Mouse (Mus musculus) erythroid progenitor cell, adult 5-6 weeks (primary cell): ENCODE data around the gene AI182371. TPM values are rescaled to one million over a fixed set of nuclear protein-coding genes. Genes with fewer than 3 reads are reported as not detected.
A peak's percentile ranks its signal among the peaks of the same experiment; 100 is the strongest.

ENCODE experiments used
- ATAC-seq: replicated peaks from 2 replicates; pipeline ENCODE4 v1.8.0; 2016; ENCODE audit warnings: moderate number of reproducible peaks, mild to moderate bottlenecking, moderate TSS enrichment, inconsistent platforms; ENCODE audit not compliant: poor library complexity, low FRiP score, severe bottlenecking
- total RNA-seq, 2 experiments: library from RNA; stranded (forward) in 1 of 2; stranded (reverse) in 1 of 2; fragments of 150-400 nt in 1 of 2; fragments of 186-747, 209-891 nt in 1 of 2; gene quantifications; 2 replicates each; pipeline versions ENCODE4 v1.2.3 to v1.2.4; 2015 to 2017; ENCODE audit warnings: low replicate concordance in 2 of 2

Gene AI182371
- total RNA-seq, 2 experiments from 2014 or later = not detected

DNA sequence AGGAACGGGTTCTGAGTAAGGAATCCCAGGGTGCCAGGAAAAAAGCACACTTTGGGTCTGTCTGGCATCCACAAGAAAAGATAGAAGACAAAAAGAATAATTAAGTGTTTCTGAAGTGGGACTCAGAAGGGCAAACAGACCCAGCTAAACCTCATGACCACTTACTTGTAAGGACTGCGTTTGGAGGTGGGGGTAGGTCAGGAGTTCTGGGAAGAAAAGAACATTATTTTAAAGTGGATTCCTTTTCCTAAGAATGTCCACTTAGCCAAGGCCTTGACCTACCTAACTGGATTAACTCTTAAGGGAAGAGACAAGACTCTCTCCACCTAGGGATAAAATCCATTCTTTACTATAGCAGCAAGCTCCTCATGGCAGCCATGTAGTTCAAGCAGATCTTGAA lies 28.8 kb downstream of the AI182371 start:
- no peak for ATAC-seq

DNA sequence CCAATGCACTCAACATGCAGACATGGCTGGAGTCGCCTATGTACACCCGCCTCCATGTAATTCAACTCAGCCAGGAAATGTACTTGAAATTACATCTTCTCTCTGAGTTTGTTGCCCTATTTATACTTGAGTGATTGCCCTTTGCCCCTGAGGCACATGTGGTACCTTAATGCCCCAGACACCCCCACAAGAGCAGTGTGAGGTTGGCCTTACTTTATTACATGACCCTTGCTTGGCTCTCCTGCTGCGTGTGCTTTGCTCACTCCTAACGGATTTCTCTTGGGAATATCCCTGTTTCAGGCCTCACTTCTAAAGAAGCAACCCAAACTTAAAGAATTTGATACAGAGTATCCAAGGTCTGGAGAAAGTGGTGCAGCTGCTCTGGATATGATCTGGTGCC lies 31.1 kb downstream of the AI182371 start:
- no peak for ATAC-seq

- ATAC-seq = no peak
Observed at GRCm38 (mm10) chr2:35069124-35069523, 32.2 kb downstream of the AI182371 start.

DNA sequence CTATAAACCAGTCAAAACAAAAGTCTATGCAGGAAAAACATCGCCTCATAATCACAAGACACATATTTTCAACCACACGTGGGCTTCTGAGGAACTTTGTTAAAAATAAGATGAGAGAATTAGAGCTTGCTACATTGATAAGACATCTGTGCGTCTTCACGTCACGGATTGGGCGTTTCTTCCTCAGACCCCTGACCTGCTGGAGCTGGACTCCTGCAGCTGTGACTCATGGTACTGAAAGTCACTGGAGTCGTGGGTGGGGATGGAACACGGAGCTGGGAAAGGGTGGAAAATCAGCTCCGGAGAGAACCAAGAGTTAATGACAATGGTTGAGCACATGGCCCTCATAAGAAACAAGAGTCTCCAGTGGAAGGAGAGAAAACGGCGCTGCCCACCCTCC lies 34.2 kb downstream of the AI182371 start:
- no peak for ATAC-seq

- ATAC-seq = no peak
Observed at GRCm38 (mm10) chr2:35066525-35067082, 34.7 kb downstream of the AI182371 start.

GRCm38 (mm10) chr2:35063333-35064030 lies 37.9 kb downstream of the AI182371 start:
- ATAC-seq = no peak

GRCm38 (mm10) chr2:35061338-35061737 lies 40.0 kb downstream of the AI182371 start, which contains the start of gene Hc:
Gene Hc, minus strand, starts transcription at chr2:35061438.
- no peak for ATAC-seq

DNA sequence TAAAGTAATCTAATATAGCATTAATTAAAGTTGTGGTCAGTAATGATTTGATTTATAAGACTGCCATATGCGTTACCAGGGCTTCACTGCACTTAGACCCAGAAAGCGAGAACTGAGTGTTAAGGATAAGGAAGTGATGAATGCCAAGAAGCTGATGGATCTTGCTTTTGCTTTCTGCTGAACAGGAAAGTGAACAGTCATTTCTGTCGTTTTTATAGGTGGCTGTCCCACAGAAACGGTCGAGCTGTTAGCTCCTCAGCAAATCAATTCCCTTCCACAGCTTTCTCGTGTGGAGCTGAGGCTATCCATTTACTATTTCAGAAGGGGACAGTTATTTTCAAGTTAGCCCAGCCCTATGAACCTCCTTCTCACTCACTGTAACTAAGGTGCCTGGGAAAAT lies 40.4 kb downstream of the AI182371 start:
- no peak for ATAC-seq

DNA sequence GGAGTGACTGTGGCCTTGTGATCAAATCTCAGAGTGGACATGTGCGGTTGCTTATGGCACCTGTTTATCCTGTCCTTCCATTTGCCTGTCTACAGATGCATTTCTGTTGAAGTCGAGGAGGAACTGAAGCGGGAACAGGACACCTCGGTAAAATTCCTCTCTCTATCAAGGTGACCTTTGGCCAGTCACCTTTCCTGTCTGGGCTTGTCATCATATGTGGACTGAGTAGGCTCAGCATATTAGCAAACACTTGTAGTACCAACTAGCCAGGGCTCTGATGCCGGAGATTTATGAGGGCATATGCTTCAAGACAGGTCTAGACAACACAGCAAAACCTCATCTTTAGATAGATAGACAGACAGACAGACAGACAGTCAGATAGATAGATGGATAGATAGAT lies 41.1 kb downstream of the AI182371 start:
- no peak for ATAC-seq

DNA sequence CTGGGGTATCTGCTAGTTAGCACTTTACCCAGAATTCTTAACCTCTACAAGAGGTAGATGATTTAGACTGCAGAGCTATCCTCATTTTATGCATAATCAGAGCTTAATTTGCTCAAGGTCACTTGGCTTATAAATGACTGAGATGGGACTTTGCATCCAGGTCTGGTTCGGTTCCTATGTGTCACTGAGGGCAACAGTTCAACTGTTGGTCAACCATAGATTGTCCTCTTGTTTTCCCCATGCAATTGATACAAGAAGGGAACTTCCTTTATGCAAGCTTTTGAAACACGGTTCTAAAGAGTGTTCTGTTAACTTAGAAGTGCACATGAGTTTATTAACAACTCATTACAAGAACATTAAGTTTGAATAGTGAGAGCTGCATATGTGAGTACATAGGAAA lies 43.0 kb downstream of the AI182371 start:
- ATAC-seq = no peak

- ATAC-seq = no peak
Observed at GRCm38 (mm10) chr2:35057243-35057642, 44.1 kb downstream of the AI182371 start.

DNA sequence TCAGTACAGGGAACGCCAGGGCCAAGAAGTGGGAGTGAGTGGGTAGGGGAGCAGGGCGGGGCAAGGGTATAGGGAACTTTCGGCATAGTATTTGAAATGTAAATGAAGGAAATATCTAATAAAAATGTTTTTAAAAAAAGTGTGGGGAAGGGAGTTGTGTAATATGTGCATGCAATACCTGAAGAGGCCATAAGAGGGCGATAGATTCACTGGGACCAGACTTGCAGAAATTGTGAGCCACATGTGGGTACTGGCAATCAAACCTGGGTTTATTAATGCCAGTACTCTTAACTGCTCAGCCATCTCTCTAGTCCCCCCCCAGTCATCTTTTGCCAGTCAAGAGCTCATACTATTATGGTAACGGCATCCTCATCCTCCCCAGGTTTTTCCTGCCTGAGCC lies 52.5 kb downstream of the AI182371 start:
- peak; percentile 59 for ATAC-seq

GRCm38 (mm10) chr2:35044956-35045355 lies 56.4 kb downstream of the AI182371 start:
- no peak; the same call in 1 of the 2 replicates for ATAC-seq

DNA sequence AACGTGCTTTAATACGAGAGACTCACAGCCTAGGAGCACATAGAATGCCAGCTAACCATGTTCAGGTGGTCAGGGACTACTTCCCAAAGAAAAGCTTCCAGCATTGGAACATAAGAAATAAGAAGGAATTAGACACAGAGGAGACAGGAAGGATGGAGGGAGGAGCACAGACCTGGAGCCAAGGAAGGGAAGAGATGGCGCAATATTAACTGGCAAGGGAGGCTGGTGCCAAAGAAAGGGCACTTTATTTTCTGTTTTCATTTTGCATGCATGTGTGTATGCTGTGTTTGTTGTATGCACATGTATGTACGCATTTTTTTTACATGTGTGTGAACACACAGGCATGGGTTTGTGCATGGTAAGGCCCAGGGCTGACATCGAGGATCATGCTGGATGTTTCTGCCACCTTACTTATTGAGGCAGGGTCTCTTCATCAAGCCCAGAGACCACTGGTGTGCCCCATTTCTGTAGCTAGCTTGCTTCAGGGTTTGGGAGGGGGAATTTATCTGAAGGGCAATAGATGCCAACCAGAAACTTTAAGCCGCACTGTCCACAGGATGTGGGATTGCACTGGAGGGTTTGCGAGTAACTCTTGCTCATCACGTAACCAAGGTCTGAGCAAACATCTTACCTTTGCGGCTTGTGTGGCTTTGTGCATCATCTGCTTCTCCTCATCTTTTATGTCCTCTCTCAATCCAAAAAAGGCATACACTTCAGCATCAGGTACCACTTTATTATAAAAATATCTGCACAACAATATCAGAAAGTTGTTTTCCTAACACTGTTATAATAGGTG lies 62.6 kb downstream of the AI182371 start:
- ATAC-seq = no peak

Other genes with a start within 250 kb of the AI182371 start
- gene Cutal, start 227.1 kb downstream of the AI182371 start, total RNA-seq (2015; ENCODE audit: low replicate concordance) = not detected in 2 replicates
- not detected in 2 replicates for gene Cutal, start 227.1 kb downstream of the AI182371 start, total RNA-seq (2017; ENCODE audit: low replicate concordance)
- gene Psmd5, start 226.6 kb downstream of the AI182371 start, total RNA-seq (2015; ENCODE audit: low replicate concordance) = 56.6 and 66.0 TPM in 2 replicates
- gene Psmd5, start 226.6 kb downstream of the AI182371 start, total RNA-seq (2017; ENCODE audit: low replicate concordance) = 37.2 and 65.2 TPM in 2 replicates
- gene Phf19, start 187.5 kb downstream of the AI182371 start, total RNA-seq (2015; ENCODE audit: low replicate concordance) = 2.5 TPM in 1 of 2 replicates, not detected in the other
- 1.4 and 2.2 TPM in 2 replicates for gene Phf19, start 187.5 kb downstream of the AI182371 start, total RNA-seq (2017; ENCODE audit: low replicate concordance)
- 1.1 and 1.3 TPM in 2 replicates for gene Traf1, start 139.8 kb downstream of the AI182371 start, total RNA-seq (2015; ENCODE audit: low replicate concordance)
- gene Traf1, start 139.8 kb downstream of the AI182371 start, total RNA-seq (2017; ENCODE audit: low replicate concordance) = 1.3 TPM in 1 of 2 replicates, not detected in the other
- not detected in 2 replicates for gene Hc, start 40.1 kb downstream of the AI182371 start, total RNA-seq (2015; ENCODE audit: low replicate concordance)
- not detected in 2 replicates for gene Hc, start 40.1 kb downstream of the AI182371 start, total RNA-seq (2017; ENCODE audit: low replicate concordance)
- gene Cntrl, start 7.9 kb upstream of the AI182371 start, total RNA-seq (2015; ENCODE audit: low replicate concordance) = 86.1 and 116 TPM in 2 replicates
- gene Cntrl, start 7.9 kb upstream of the AI182371 start, total RNA-seq (2017; ENCODE audit: low replicate concordance) = 78.9 and 99.0 TPM in 2 replicates
- gene Rab14, start 99.6 kb upstream of the AI182371 start, total RNA-seq (2015; ENCODE audit: low replicate concordance) = 67.8 and 79.2 TPM in 2 replicates
- 71.3 and 117 TPM in 2 replicates for gene Rab14, start 99.6 kb upstream of the AI182371 start, total RNA-seq (2017; ENCODE audit: low replicate concordance)
- 5.9 and 10.1 TPM in 2 replicates for gene Gsn, start 154.8 kb upstream of the AI182371 start, total RNA-seq (2015; ENCODE audit: low replicate concordance)
- gene Gsn, start 154.8 kb upstream of the AI182371 start, total RNA-seq (2017; ENCODE audit: low replicate concordance) = 6.7 and 15.5 TPM in 2 replicates
- 563 and 590 TPM in 2 replicates for gene Stom, start 235.4 kb upstream of the AI182371 start, total RNA-seq (2015; ENCODE audit: low replicate concordance)
- 638 and 692 TPM in 2 replicates for gene Stom, start 235.4 kb upstream of the AI182371 start, total RNA-seq (2017; ENCODE audit: low replicate concordance)